Mouse (Mus musculus) stomach, embryonic 14.5 days (tissue): ENCODE measurements around the gene Mnt. TPM values are rescaled to one million over a fixed set of nuclear protein-coding genes. Genes with fewer than 3 reads are reported as not detected.

ENCODE experiments used
- ATAC-seq: fragments of 200-750 bp; cut with Nextera tagmentation; 2 replicates; pipeline ENCODE4 v1.8.0; 2017; ENCODE audit warnings: low read depth, moderate TSS enrichment; ENCODE audit not compliant: insufficient number of reproducible peaks, insufficient read depth, low FRiP score
- H3K27ac ChIP-seq: fragments of 300-500 bp; sonication (generic); 2 replicates; pipeline ENCODE4 v1.5.1; 2014; ENCODE audit warnings: mild to moderate bottlenecking, low read length, moderate library complexity, mixed read lengths
- H3K27me3 ChIP-seq: fragments of 300-500 bp; sonication (generic); 2 replicates; pipeline ENCODE4 v1.6.1; 2014; ENCODE audit warnings: low read length, control low read depth, mixed read lengths; ENCODE audit not compliant: control insufficient read depth, insufficient read depth
- H3K36me3 ChIP-seq: fragments of 300-500 bp; sonication (generic); 2 replicates; pipeline ENCODE4 v1.6.1; 2014; ENCODE audit warnings: mild to moderate bottlenecking, control low read depth, low read length, moderate library complexity, mixed read lengths; ENCODE audit not compliant: control insufficient read depth, insufficient read depth
- H3K4me1 ChIP-seq: fragments of 300-500 bp; sonication (generic); 2 replicates; pipeline ENCODE4 v1.6.1; 2014; ENCODE audit warnings: low read length, control low read depth, mixed read lengths; ENCODE audit not compliant: control insufficient read depth, insufficient read depth
- H3K4me2 ChIP-seq: fragments of 300-500 bp; sonication (generic); replicated peaks from 2 replicates; pipeline ENCODE4 v1.6.1; 2014; ENCODE audit warnings: low read depth, low read length, control low read depth
- H3K4me3 ChIP-seq: fragments of 300-500 bp; sonication (generic); 2 replicates; pipeline ENCODE4 v1.5.1; 2014; ENCODE audit warnings: low read depth, low read length, control low read depth
- H3K9ac ChIP-seq: fragments of 300-500 bp; sonication (generic); replicated peaks from 2 replicates; pipeline ENCODE4 v1.6.1; 2014; ENCODE audit warnings: low read depth, mild to moderate bottlenecking, control low read depth, low read length, moderate library complexity, mixed read lengths
- H3K9me3 ChIP-seq: fragments of 300-500 bp; sonication (generic); 2 replicates; pipeline ENCODE4 v1.6.1; 2016; ENCODE audit warnings: low read depth, low read length, control low read depth; ENCODE audit not compliant: control insufficient read depth
- WGBS: fragments of 180-500 bp; shearing (Covaris S2); extraction: QIAGEN DNeasy Blood & Tissue Kit; methylation state at CpG from one replicate; pipeline ENCODE4 v1.1.7; 2014; 5-methylcytosine and 5-hydroxymethylcytosine counted together
- microRNA-seq: library from miRNA; unstranded; fragments of <30 nt; microRNA quantifications from one replicate; pipeline ENCODE4, GENCODE M21; 2016
- polyA plus RNA-seq: library from polyadenylated mRNA; unstranded; fragments of >200 nt; fragmentation: Nextera tagmentation; extraction: Ambion mirVana; gene quantifications from 2 replicates; pipeline ENCODE4 v1.2.1, GENCODE M21; 2014

The Mnt gene
- polyA plus RNA-seq, 1 experiment from 2014 or later, result 4.3 TPM

GRCm38 (mm10) chr11:74881979-74882378 is 51.3 kb downstream of the Mnt start:
- no peaks in the 10 kb centered on the region for H3K27me3 ChIP-seq
- H3K4me2 ChIP-seq, result no peak overlapping the region
- 60% methylated on average over 14 of the region's 14 CpGs for WGBS
- H3K27ac ChIP-seq, result no peak overlapping the region
- H3K9ac ChIP-seq, result no peak overlapping the region
- H3K4me3 ChIP-seq, result no peak overlapping the region
- no peaks in the 10 kb centered on the region for H3K9me3 ChIP-seq
- no peaks in the 10 kb centered on the region; the same call in 1 of the 2 replicates for H3K36me3 ChIP-seq
- H3K4me1 ChIP-seq, result no peaks in the 10 kb centered on the region; the same call in 1 of the 2 replicates
- no peak for ATAC-seq

- 91% methylated on average over 10 of the region's 10 CpGs for WGBS
Observed at GRCm38 (mm10) chr11:74883098-74883497, 52.4 kb downstream of the Mnt start.

GRCm38 (mm10) chr11:74894619-74895018 is 63.9 kb downstream of the Mnt start:
- H3K9me3 ChIP-seq, result no peaks in the 10 kb centered on the region
- H3K4me3 ChIP-seq, result no peak overlapping the region
- H3K9ac ChIP-seq, result no peak overlapping the region
- ATAC-seq, result no peak
- H3K27ac ChIP-seq, result no peak overlapping the region
- no peaks in the 10 kb centered on the region for H3K27me3 ChIP-seq
- 0 out of 2 replicates have a peak, but pooled peaks cover 8% of the 10 kb centered on the region for H3K4me1 ChIP-seq
- no peak overlapping the region for H3K4me2 ChIP-seq
- H3K36me3 ChIP-seq, result 0 out of 2 replicates have a peak, but pooled peaks cover under 1% of the 10 kb centered on the region
- 76% methylated on average over 4 of the region's 4 CpGs for WGBS

More at GRCm38 (mm10) chr11:74883098-74883497, 52.4 kb downstream of the Mnt start:
- Histone ChIP-seq H3K4me2 (no peak overlapping the region), H3K27me3 (no peaks in the 10 kb centered on the region), H3K4me1 (no peaks in the 10 kb centered on the region), H3K9ac (no peak overlapping the region), H3K27ac (no peak overlapping the region), H3K9me3 (no peaks in the 10 kb centered on the region), H3K36me3 (no peaks in the 10 kb centered on the region; the same call in 1 of the 2 replicates), H3K4me3 (no peak overlapping the region)
- no peak for ATAC-seq

Small RNA genes lying within 50 kb of the gene (microRNA-seq; reads per million reads assigned to microRNA genes)
- not detected for gene Mir6926

Other genes with a start within 250 kb of the Mnt start
- 5.6 and 6.6 TPM in 2 replicates for gene Rap1gap2, start 220.0 kb upstream of the Mnt start, polyA plus RNA-seq
- 0.61 and 0.86 TPM in 2 replicates for gene Ccdc92b, start 211.3 kb upstream of the Mnt start, polyA plus RNA-seq
- gene Cluh, start 181.4 kb upstream of the Mnt start, polyA plus RNA-seq, result 24.0 and 24.4 TPM in 2 replicates
- gene Pafah1b1, start 106.2 kb upstream of the Mnt start, polyA plus RNA-seq, result 77.2 and 77.7 TPM in 2 replicates
- gene Mettl16, start 60.1 kb upstream of the Mnt start, polyA plus RNA-seq, result 33.5 TPM in 2 replicates
- 6.9 and 8.7 TPM in 2 replicates for gene Sgsm2, start 66.1 kb downstream of the Mnt start, polyA plus RNA-seq
- gene Tsr1, start 67.2 kb downstream of the Mnt start, polyA plus RNA-seq, result 50.5 and 56.6 TPM in 2 replicates
- gene Smg6, start 94.9 kb downstream of the Mnt start, polyA plus RNA-seq, result 18.7 and 19.9 TPM in 2 replicates
- gene Srr, start 95.0 kb downstream of the Mnt start, polyA plus RNA-seq, result 20.2 and 23.8 TPM in 2 replicates